Mouse (Mus musculus): ENCODE data around the gene Eif4g3. TPM values are rescaled to one million over a fixed set of nuclear protein-coding genes. Genes with fewer than 3 reads are reported as not detected.

Gene Eif4g3
- total RNA-seq, 2 experiments from 2014 or later, result 14.2 to 23.6 TPM

DNA sequence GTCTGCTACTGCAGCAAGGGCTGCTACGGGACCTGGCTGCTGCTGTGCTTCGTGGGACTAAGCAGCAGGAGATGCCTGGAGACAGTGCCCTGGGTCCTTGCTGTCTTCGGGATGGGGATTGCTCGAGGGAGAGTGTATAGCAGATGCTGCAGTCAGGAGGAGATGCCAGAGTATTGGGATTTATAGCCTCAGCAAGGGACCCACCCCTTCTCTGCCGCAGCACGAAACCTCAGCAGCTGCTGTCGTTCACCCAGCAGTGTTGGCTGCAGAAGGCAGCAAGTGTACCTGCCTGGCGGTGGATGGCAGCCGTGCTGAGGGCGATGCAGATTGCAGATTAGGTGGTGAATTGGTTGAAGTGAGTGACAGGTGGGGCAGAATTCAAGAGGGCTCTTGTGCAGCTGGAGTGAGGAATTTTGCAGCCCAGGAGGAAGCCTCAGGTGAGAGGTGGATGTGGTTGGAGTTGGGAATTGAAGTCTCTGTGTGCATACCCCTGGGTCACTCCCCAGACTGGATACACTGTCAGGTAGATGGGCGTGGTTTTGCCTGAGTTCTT is 24.3 kb downstream of the Eif4g3 start:
- ATAC-seq (replicated peaks; ENCODE audit: low FRiP score, poor library complexity, severe bottlenecking), result no peak

GRCm38 (mm10) chr4:138018011-138018410 is 25.2 kb downstream of the Eif4g3 start:
- ATAC-seq (replicated peaks; ENCODE audit: low FRiP score, poor library complexity, severe bottlenecking), result no peak

DNA sequence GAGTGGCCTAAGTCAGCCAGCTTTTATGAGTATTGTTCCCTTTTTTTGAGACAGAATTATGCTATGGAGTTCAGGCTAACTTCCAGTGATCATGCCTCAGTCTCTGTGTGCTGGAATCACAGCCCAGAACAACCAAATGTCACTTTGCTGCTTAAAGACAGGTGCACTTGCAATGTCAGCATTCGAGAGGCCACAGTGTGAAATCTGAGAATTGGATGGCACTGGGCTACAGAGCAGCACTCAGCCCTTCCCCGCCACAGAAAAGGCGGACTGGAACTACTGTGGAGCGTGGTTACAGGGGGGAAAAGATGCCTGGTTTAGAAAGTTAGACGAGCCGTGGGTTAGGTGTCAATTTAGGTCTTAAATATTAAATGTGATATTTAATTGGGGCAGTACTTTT is 27.4 kb downstream of the Eif4g3 start:
- ATAC-seq (replicated peaks; ENCODE audit: low FRiP score, poor library complexity, severe bottlenecking), result no peak

DNA sequence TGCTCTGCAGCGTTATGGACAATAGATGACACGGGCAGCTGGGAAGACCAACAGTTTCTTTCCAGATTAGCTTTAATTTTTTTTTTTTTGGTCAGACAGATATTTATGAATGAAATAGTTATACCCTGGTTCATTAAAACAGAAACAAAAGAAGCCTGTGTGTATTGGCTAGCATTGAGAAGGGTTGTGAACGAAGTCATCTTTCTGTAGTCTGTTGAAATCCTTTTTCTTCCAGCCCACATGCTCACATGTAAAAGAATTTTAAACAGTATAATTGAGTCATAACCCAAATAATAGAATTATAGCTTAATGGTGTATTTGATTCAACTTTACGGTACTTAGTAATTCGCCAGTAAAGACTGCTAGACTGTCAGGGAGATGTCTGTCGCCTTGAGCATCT is 28.8 kb downstream of the Eif4g3 start:
- ATAC-seq (replicated peaks; ENCODE audit: low FRiP score, poor library complexity, severe bottlenecking), result no peak

DNA sequence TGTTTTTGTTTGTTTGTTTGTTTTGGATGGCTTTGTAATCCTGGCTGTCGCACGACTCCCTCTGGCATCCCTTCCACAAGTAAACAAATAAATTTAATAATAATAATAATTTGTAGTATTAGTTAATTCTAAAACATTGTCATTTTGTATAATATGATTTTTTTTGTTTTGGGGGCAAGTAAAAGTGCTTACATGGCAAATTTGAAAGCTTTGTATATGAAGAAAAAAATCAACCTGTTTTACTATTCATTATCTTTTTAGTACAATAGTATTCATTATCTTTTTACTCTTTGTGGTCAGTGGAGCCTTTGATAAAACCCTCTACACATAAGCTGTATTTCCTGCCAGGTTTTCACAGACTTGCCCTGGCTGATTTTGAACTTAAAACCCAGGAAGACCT is 29.9 kb downstream of the Eif4g3 start:
- no peak for ATAC-seq (replicated peaks; ENCODE audit: low FRiP score, poor library complexity, severe bottlenecking)

GRCm38 (mm10) chr4:138023403-138024100 is 30.7 kb downstream of the Eif4g3 start:
- no peak for ATAC-seq (replicated peaks; ENCODE audit: low FRiP score, poor library complexity, severe bottlenecking)

GRCm38 (mm10) chr4:138029168-138029567 is 36.3 kb downstream of the Eif4g3 start:
- ATAC-seq (replicated peaks; ENCODE audit: low FRiP score, poor library complexity, severe bottlenecking), result no peak

- no peak for ATAC-seq (replicated peaks; ENCODE audit: low FRiP score, poor library complexity, severe bottlenecking)
Observed at GRCm38 (mm10) chr4:138031828-138032227, 39.0 kb downstream of the Eif4g3 start.

DNA sequence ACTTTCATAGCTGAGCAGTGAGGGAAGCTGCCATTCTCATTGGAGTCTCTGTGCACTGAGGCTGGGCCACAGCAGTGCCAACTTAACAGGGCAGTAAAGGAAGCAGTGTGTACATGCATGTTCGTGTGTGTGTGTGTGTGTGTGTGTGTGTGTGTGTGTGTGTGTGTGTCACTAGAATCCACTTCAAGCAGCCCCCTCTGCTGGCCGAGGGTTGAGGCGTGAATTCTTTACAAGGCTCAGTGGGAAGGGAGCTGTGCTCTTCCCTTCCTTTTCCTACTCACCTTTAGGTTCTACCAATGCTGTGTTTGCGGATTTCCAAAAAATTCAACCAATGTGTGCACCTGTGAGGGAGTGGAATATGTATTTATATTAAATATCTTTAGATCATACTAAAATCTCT is 41.0 kb downstream of the Eif4g3 start:
- no peak for ATAC-seq (replicated peaks; ENCODE audit: low FRiP score, poor library complexity, severe bottlenecking)

GRCm38 (mm10) chr4:138035435-138036120 is 42.8 kb downstream of the Eif4g3 start:
- ATAC-seq (replicated peaks; ENCODE audit: low FRiP score, poor library complexity, severe bottlenecking), result no peak

DNA sequence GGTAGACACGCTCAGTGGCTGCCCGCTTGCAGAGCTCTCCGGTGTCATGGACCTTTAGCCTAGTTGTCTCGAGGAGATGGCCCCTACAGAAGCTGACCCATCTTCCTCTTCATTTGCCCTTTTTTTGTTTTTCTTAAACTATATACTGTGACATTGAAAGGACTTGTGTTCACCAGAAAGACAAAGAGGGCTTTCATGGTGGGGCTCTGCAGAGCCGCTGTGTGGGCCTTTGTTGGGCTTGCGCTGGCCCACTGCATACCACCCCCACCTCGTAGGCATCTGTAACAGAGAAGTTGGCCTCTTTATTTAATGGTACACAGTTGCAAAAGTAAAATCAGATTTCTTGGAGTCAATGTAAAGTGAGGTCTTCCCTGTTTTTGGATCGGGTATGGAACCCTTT is 44.3 kb downstream of the Eif4g3 start:
- no peak for ATAC-seq (replicated peaks; ENCODE audit: low FRiP score, poor library complexity, severe bottlenecking)

DNA sequence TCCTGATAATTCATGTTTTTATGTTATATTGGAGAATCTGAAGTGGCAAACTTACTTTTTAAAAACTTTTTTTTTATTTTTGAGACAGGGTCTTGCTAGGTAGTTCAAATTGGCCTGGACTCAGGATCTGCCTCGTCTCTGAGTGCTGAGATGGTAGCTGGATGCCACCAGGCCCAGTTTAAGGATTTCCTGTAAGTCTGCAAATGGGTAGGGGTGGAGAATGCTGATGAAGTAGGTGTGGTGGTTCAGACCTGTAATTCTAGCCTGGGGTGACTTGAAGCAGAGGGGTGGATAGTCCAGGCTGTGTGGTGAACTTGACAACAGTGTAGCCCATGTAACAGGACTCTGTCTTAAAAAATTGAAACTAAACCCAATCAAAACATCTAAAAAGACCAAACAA is 45.1 kb downstream of the Eif4g3 start:
- no peak for ATAC-seq (replicated peaks; ENCODE audit: low FRiP score, poor library complexity, severe bottlenecking)

DNA sequence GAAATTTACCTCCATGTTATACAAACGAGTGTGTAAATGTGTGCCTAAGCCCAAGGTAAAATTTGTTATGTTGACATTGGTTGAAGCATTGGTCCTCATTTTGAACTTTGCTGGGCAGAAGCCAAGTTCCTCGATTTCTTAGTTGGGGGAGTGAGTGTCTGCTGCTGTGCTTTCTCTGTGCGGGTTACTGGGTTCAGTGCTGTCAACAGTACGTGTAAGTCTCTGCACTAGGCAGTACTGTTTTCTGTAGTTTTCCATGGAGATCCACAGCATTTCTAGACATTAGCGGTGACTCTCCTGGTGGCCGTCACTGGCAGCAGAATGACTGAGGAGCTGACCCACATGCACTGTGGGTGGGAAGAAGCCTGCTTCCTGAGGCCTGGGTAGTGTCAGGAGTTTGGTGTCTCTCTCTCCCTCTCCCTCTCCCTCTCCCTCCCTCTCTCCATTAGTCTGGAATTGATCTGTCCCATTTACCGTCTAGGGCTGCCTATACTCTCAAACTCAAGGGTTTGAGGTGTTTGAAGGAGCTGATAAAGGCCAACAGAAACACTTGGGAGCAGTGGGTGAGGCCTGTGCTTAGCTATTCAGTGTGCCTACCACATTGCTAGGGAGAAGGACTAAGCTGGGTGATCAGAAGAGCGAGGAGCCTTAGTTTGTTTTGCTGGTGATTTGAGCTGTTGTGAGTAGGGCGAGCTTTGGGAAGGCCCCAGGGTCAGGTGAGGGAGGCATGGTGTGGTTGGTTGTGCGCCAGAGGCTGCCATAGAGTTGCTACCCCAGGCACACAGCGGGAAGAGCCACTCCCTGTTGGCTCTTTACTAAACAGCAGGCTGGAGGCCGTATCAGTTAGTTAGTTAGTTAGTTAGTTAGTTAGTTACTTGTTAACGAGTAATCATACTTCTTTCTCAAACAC is 45.8 kb downstream of the Eif4g3 start:
- ATAC-seq (replicated peaks; ENCODE audit: low FRiP score, poor library complexity, severe bottlenecking), result no peak

DNA sequence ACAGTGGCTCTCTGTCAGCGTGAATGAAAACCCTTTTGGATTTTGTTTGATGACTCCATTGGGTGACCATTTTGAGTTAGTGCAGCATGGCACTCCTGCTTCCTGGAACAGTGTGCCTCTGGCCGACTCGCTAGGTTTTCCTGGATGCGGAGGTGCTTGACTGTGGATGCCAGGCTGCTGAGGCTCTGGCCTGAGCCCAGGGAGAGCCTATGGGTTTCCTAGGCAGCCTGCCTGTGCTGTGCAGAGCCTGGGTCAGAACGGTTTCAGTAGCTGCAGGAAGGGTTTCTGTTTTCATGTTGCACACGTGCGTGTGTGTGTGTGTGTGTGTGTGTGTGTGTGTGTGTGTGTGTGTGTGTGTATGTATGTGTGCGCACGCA is 46.4 kb downstream of the Eif4g3 start:
- no peak for ATAC-seq (replicated peaks; ENCODE audit: low FRiP score, poor library complexity, severe bottlenecking)

DNA sequence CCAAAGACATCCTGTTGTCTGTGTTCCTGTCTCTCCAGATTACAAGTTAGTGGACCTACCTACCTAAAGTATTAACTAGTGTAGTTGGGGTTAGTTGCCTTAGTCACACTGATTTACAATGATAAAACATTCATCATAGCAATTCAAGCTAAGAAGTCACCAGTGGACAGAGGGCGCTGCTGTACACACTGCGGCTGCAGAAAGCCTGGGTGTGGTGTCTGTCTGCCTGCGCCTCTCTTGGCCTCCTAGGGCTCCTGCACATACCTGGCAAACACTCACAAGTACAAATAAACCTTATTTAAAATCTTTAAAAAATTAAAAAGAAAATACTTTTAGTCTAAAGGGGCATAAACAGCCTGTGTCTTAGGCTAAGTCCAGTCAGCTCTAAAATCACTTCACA is 47.8 kb downstream of the Eif4g3 start:
- no peak for ATAC-seq (replicated peaks; ENCODE audit: low FRiP score, poor library complexity, severe bottlenecking)

GRCm38 (mm10) chr4:138041566-138042256 is 48.9 kb downstream of the Eif4g3 start:
- ATAC-seq (replicated peaks; ENCODE audit: low FRiP score, poor library complexity, severe bottlenecking), result no peak

DNA sequence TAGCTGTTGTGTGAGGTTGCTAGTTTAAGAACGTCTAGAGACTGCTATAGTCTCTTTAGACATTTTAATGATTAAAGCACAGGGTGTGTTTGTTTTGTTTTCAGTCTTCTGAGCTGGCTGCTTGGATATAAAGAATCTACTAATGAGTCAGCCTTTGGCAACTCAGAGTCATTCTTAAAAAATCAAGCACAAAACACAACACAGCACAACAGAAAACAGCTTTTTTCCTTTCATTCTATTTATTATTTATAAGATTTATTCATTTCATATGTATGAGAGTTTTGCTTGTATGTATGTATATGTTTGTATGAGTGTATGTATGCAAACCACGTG is 49.4 kb downstream of the Eif4g3 start:
- no peak for ATAC-seq (replicated peaks; ENCODE audit: low FRiP score, poor library complexity, severe bottlenecking)

- ATAC-seq (replicated peaks; ENCODE audit: low FRiP score, poor library complexity, severe bottlenecking), result no peak
Observed at GRCm38 (mm10) chr4:138042625-138043024, 49.8 kb downstream of the Eif4g3 start.

- no peak for ATAC-seq (replicated peaks; ENCODE audit: low FRiP score, poor library complexity, severe bottlenecking)
Observed at GRCm38 (mm10) chr4:138044841-138045500, 52.1 kb downstream of the Eif4g3 start.

Measured in erythroblast, adult 5-6 weeks (primary cell).